Mouse (Mus musculus) T-helper 1 cell (primary cell): ENCODE measurements around the gene Fip1l1.

Source experiments
- in situ Hi-C: fragments of 300-600 bp; cut with MboI, MseI; formaldehyde crosslinking; loops from one replicate; pipeline ENCODE4 v1.15.1; 2025; ENCODE audit warnings: high pct_unique_total_duplicates

The Fip1l1 gene

GRCm38 (mm10) chr5:74613491-74614151 lies 78.4 kb downstream of the Fip1l1 start:
- in situ Hi-C loops = no loop called here

- in situ Hi-C loops = no loop called here
These were observed 82.7 kb downstream of the Fip1l1 start for GRCm38 (mm10) chr5:74617816-74618572.

- in situ Hi-C loops = no loop called here
These were observed 83.4 kb downstream of the Fip1l1 start for GRCm38 (mm10) chr5:74618573-74619059.

- in situ Hi-C loops = loop anchor here (5.0 kb wide), 1 partner anchor 305 kb away; no protein-coding TSS in a partner anchor
These were observed 86.6 kb downstream of the Fip1l1 start for GRCm38 (mm10) chr5:74621691-74622470.

- in situ Hi-C loops = loop anchor here (5.0 kb wide), 1 partner anchor 306 kb away; no protein-coding TSS in a partner anchor
These were observed 88.2 kb downstream of the Fip1l1 start for GRCm38 (mm10) chr5:74623316-74624000.

GRCm38 (mm10) chr5:74624385-74624784 lies 89.1 kb downstream of the Fip1l1 start:
- in situ Hi-C loops = loop anchor here (5.0 kb wide), 1 partner anchor 307 kb away; no protein-coding TSS in a partner anchor

- in situ Hi-C loops = loop anchor here (25.0 kb wide), 1 partner anchor 534 kb away; the partner anchor contains the start of gene Pdgfra
These were observed 92.8 kb downstream of the Fip1l1 start for GRCm38 (mm10) chr5:74628001-74628400.

GRCm38 (mm10) chr5:74632369-74633114 lies 97.3 kb downstream of the Fip1l1 start:
- in situ Hi-C loops = loop anchor here (25.0 kb wide), 1 partner anchor 530 kb away; the partner anchor contains the start of gene Pdgfra

- in situ Hi-C loops = loop anchor here (25.0 kb wide), 1 partner anchor 529 kb away; the partner anchor contains the start of gene Pdgfra
These were observed 98.2 kb downstream of the Fip1l1 start for GRCm38 (mm10) chr5:74633453-74633852.

GRCm38 (mm10) chr5:74634391-74634790 lies 99.1 kb downstream of the Fip1l1 start:
- in situ Hi-C loops = loop anchor here (25.0 kb wide), 1 partner anchor 528 kb away; the partner anchor contains the start of gene Pdgfra

- in situ Hi-C loops = loop anchor here (25.0 kb wide), 1 partner anchor 523 kb away; the partner anchor contains the start of gene Pdgfra
These were observed 104.3 kb downstream of the Fip1l1 start for GRCm38 (mm10) chr5:74639516-74639915.

- in situ Hi-C loops = loop anchor here (25.0 kb wide), 1 partner anchor 522 kb away; the partner anchor contains the start of gene Pdgfra
These were observed 105.3 kb downstream of the Fip1l1 start for GRCm38 (mm10) chr5:74640504-74640903.

GRCm38 (mm10) chr5:74641000-74641399 lies 105.8 kb downstream of the Fip1l1 start:
- in situ Hi-C loops = loop anchor here (25.0 kb wide), 1 partner anchor 521 kb away; the partner anchor contains the start of gene Pdgfra

- in situ Hi-C loops = loop anchor here (25.0 kb wide), 1 partner anchor 520 kb away; the partner anchor contains the start of gene Pdgfra
These were observed 107.0 kb downstream of the Fip1l1 start for GRCm38 (mm10) chr5:74642291-74642690.

- in situ Hi-C loops = loop anchor here (25.0 kb wide), 1 partner anchor 515 kb away; the partner anchor contains the start of gene Pdgfra
These were observed 112.3 kb downstream of the Fip1l1 start for GRCm38 (mm10) chr5:74647584-74647984.

- in situ Hi-C loops = loop anchor here (25.0 kb wide), 1 partner anchor 514 kb away; the partner anchor contains the start of gene Pdgfra
These were observed 113.0 kb downstream of the Fip1l1 start for GRCm38 (mm10) chr5:74648216-74648615.
